Mouse (Mus musculus): ENCODE measurements around the gene Tst. TPM values are rescaled to one million over a fixed set of nuclear protein-coding genes. Genes with fewer than 3 reads are reported as not detected.

Tst gene
- polyA plus RNA-seq, 1 experiment from 2014 or later: 20.3 TPM

DNA sequence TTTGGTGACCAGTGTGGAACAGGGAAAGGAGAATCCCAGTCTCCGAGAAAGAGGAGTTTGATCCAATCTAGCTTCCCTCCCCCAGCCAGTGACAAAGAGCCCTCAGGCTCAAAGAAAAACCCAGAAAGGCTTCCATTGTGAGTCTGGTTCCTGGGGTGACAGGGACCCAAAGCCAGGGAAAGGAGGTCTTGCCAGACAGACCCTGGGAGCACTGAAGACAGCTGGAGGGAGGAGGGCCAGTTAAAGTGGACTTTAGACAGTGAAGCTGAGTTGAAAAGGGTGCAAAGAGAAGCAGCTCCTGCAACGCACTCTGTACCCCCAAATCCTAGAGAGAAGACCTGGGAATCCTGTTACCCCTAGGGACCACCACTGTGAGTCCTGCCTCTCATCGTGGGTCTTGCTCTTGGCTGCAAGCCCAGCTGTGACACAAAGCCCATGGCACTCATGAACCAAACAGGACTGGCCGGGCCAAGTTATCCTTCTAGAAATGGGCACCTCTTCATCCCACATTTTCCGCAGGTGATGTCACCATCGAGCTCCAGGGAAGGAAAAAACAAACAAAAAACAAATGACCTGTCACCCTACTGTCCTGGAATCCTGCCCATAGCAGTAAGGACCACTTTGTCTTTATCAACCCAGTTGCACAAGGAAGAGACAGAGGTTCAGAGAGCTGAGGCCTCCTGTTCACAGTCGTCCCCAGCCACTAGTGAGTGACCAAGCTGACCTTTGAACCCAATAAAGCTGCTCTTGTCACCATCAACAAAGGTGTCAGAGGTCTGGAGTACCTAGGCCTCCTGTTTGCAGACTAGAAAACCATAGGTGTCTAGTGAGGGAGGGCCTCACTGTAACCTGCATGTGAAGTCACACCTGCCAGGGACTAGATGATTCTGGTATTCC, 21.2 kb downstream of the Tst start:
- Histone ChIP-seq H3K4me2 (ENCODE audit: low read depth, low read length) (no peak overlapping the region), H3K27me3 (ENCODE audit: control insufficient read depth, insufficient read depth, low read length) (no peaks in the 10 kb centered on the region), H3K36me3 (ENCODE audit: control insufficient read depth, insufficient read depth, low read length) (no peaks in the 10 kb centered on the region), H3K4me3 (ENCODE audit: low read depth, low read length) (no peak overlapping the region), H3K4me1 (ENCODE audit: control insufficient read depth, insufficient read depth, low read length) (no peaks in the 10 kb centered on the region), H3K9ac (replicated peaks; ENCODE audit: low read depth, low read length) (no peak overlapping the region), H3K27ac (ENCODE audit: low read depth, low read length) (peak overlapping the region; percentile 16), H3K9me3 (ENCODE audit: control insufficient read depth, low read length) (no peaks in the 10 kb centered on the region)
- WGBS: 69% methylated on average over 7 of the region's 7 CpGs
- peak; percentile 24; the same call in 1 of the 2 replicates for ATAC-seq (ENCODE audit: low read depth)

DNA sequence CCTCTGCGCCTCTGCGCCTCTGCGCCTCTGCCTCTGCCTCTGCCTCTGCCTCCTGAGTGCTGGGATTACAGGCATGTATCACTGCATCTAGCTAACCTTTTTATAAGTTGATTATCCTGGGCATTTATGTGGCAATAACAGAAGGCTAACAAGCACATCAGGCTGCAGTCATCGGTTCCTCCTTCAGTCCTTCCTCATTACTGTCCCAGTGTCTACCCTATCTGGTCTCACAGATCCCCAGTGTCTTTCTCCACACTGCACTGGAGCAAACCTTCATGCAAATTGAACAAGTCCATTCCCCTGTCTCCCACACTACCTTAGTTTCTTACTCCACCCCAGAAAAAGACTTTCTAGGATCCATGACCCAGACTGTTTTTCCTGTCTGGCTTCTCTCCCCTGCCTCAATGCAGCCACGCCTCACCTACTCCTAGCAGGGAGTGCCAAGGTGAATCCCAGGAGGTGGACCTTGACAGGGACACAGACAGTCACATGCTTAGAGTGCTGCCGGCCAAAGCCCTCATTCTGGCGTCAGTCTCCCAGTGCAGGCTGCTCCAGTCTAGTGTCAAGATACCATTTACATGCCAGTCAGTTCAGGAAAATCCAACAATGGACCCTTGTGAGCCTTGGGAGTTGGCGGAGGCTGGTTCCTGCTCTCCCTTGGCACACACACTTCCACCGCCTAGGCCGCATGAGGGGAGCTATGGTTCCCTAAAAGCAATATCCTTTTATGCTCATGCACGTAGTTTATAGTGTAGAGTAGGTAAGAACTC, 22.1 kb downstream of the Tst start:
- 77% methylated on average over 11 of the region's 11 CpGs for WGBS
- peak; percentile 60; the same call in 1 of the 2 replicates for ATAC-seq (ENCODE audit: low read depth)

DNA sequence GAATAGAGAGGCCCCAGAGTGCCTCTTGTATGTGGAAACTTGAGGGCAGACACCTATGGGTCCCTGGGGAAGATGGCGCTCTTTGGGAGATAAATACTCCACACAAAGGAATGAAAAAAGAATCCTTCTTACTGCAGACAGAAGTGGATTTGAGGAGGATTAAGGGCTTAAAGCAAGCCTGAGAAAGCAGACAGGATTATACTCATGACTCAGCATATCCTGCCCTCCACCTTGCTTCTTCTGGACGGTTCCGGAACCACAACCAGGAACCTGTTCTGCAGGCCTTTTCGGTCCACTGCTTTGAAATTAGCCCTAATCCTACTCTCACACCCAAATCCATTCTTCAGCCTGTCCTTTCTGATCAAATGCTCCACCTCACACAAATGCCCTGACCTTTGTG, 23.6 kb downstream of the Tst start:
- 90% methylated on average over 4 of the region's 4 CpGs for WGBS
- no peaks in the 10 kb centered on the region for H3K4me1 ChIP-seq (ENCODE audit: control insufficient read depth, insufficient read depth, low read length)
- no peak for ATAC-seq (ENCODE audit: low read depth)
- no peak overlapping the region for H3K27ac ChIP-seq (ENCODE audit: low read depth, low read length)
- no peak overlapping the region for H3K9ac ChIP-seq (replicated peaks; ENCODE audit: low read depth, low read length)
- no peak overlapping the region for H3K4me2 ChIP-seq (ENCODE audit: low read depth, low read length)
- no peaks in the 10 kb centered on the region for H3K27me3 ChIP-seq (ENCODE audit: control insufficient read depth, insufficient read depth, low read length)
- no peaks in the 10 kb centered on the region for H3K36me3 ChIP-seq (ENCODE audit: control insufficient read depth, insufficient read depth, low read length)
- no peak overlapping the region for H3K4me3 ChIP-seq (ENCODE audit: low read depth, low read length)
- H3K9me3 ChIP-seq (ENCODE audit: control insufficient read depth, low read length): no peaks in the 10 kb centered on the region

More for the DNA sequence above, 22.1 kb downstream of the Tst start:
- Histone ChIP-seq H3K9me3 (ENCODE audit: control insufficient read depth, low read length) (no peaks in the 10 kb centered on the region), H3K4me2 (ENCODE audit: low read depth, low read length) (no peak overlapping the region), H3K27ac (ENCODE audit: low read depth, low read length) (peak overlapping the region; percentile 16), H3K36me3 (ENCODE audit: control insufficient read depth, insufficient read depth, low read length) (no peaks in the 10 kb centered on the region), H3K27me3 (ENCODE audit: control insufficient read depth, insufficient read depth, low read length) (no peaks in the 10 kb centered on the region), H3K9ac (replicated peaks; ENCODE audit: low read depth, low read length) (no peak overlapping the region), H3K4me1 (ENCODE audit: control insufficient read depth, insufficient read depth, low read length) (no peaks in the 10 kb centered on the region), H3K4me3 (ENCODE audit: low read depth, low read length) (no peak overlapping the region)

DNA sequence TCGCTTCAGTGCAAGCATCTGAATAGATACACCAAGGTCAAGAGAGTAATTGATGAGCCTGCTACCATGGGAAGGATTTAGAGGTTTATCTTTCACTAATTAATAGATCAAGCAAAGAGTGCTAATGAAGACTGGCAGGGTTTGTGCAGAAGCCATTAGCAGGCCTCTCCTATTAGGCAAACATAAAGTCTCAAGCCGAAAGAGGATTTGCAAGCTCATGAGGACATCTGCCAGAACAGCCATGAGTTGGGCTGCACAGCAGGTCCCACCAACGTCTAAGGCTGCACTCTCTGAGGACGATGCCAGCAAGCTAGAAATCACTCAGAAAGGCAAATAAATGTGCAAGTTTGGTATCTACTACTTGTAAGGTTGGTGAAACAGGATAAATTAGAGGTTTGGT, 25.0 kb downstream of the Tst start:
- Histone ChIP-seq H3K4me2 (ENCODE audit: low read depth, low read length) (no peak overlapping the region), H3K36me3 (ENCODE audit: control insufficient read depth, insufficient read depth, low read length) (no peaks in the 10 kb centered on the region), H3K4me3 (ENCODE audit: low read depth, low read length) (no peak overlapping the region), H3K4me1 (ENCODE audit: control insufficient read depth, insufficient read depth, low read length) (no peaks in the 10 kb centered on the region), H3K27ac (ENCODE audit: low read depth, low read length) (no peak overlapping the region), H3K9ac (replicated peaks; ENCODE audit: low read depth, low read length) (no peak overlapping the region), H3K9me3 (ENCODE audit: control insufficient read depth, low read length) (no peaks in the 10 kb centered on the region), H3K27me3 (ENCODE audit: control insufficient read depth, insufficient read depth, low read length) (no peaks in the 10 kb centered on the region)
- ATAC-seq (ENCODE audit: low read depth): no peak
- WGBS: 67% methylated on average over 4 of the region's 4 CpGs

GRCm38 (mm10) chr15:78380208-78380607, 25.5 kb downstream of the Tst start:
- Histone ChIP-seq H3K4me2 (ENCODE audit: low read depth, low read length) (no peak overlapping the region), H3K27ac (ENCODE audit: low read depth, low read length) (no peak overlapping the region), H3K9ac (replicated peaks; ENCODE audit: low read depth, low read length) (no peak overlapping the region), H3K4me1 (ENCODE audit: control insufficient read depth, insufficient read depth, low read length) (no peaks in the 10 kb centered on the region), H3K4me3 (ENCODE audit: low read depth, low read length) (no peak overlapping the region), H3K36me3 (ENCODE audit: control insufficient read depth, insufficient read depth, low read length) (no peaks in the 10 kb centered on the region), H3K9me3 (ENCODE audit: control insufficient read depth, low read length) (no peaks in the 10 kb centered on the region), H3K27me3 (ENCODE audit: control insufficient read depth, insufficient read depth, low read length) (no peaks in the 10 kb centered on the region)
- WGBS: 83% methylated on average over 2 of the region's 2 CpGs
- no peak for ATAC-seq (ENCODE audit: low read depth)

GRCm38 (mm10) chr15:78378556-78378955, 27.2 kb downstream of the Tst start:
- no peak overlapping the region for H3K27ac ChIP-seq (ENCODE audit: low read depth, low read length)
- ATAC-seq (ENCODE audit: low read depth): no peak
- H3K9me3 ChIP-seq (ENCODE audit: control insufficient read depth, low read length): no peaks in the 10 kb centered on the region
- no peaks in the 10 kb centered on the region for H3K36me3 ChIP-seq (ENCODE audit: control insufficient read depth, insufficient read depth, low read length)
- no peaks in the 10 kb centered on the region for H3K4me1 ChIP-seq (ENCODE audit: control insufficient read depth, insufficient read depth, low read length)
- no peak overlapping the region for H3K4me3 ChIP-seq (ENCODE audit: low read depth, low read length)
- WGBS: 81% methylated on average over 10 of the region's 10 CpGs
- no peaks in the 10 kb centered on the region for H3K27me3 ChIP-seq (ENCODE audit: control insufficient read depth, insufficient read depth, low read length)
- H3K9ac ChIP-seq (replicated peaks; ENCODE audit: low read depth, low read length): no peak overlapping the region
- no peak overlapping the region for H3K4me2 ChIP-seq (ENCODE audit: low read depth, low read length)

DNA sequence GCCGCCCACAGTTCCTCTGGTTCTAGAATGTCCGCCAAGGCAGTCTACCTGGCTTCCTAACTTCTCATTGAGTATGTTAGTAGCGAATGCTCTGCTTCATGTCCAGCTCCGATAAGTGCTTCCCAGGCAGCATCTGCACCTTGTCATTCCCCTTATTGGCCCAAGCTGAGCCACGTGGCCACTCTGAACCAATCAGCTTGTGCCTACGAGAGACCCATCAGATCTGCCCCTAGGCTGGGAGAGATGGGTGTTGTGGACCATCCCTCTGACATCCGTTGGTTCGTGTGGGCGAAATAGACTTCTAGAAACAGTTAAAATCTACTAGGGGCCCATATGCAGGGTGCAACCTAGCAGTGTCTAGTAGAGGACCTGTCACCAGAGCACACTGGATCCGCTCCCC, 27.8 kb downstream of the Tst start:
- Histone ChIP-seq H3K4me1 (ENCODE audit: control insufficient read depth, insufficient read depth, low read length) (no peaks in the 10 kb centered on the region), H3K9me3 (ENCODE audit: control insufficient read depth, low read length) (no peaks in the 10 kb centered on the region), H3K27me3 (ENCODE audit: control insufficient read depth, insufficient read depth, low read length) (no peaks in the 10 kb centered on the region), H3K9ac (replicated peaks; ENCODE audit: low read depth, low read length) (no peak overlapping the region), H3K4me2 (ENCODE audit: low read depth, low read length) (no peak overlapping the region), H3K36me3 (ENCODE audit: control insufficient read depth, insufficient read depth, low read length) (no peaks in the 10 kb centered on the region), H3K27ac (ENCODE audit: low read depth, low read length) (no peak overlapping the region), H3K4me3 (ENCODE audit: low read depth, low read length) (no peak overlapping the region)
- WGBS: 87% methylated on average over 10 of the region's 10 CpGs
- no peak for ATAC-seq (ENCODE audit: low read depth)

DNA sequence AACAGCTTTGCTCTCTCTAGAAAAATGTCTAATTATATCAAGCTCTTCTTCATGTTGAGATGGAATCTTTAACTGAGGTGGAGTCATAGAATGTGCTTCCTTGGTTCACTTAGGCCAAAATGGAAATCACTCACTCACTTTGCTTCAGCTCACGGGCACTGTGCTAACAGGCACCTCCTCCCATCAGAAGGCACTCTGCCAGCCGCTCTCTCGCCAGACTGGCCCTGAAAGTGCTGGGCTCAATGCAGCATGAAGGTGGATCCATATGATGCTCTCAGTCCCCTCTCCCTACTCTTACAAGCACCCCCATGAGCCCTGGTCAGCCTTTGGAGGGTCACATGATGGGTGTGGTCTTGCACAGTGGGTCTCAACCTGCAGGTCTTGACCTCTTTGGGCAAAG, 31.5 kb downstream of the Tst start:
- Histone ChIP-seq H3K4me2 (ENCODE audit: low read depth, low read length) (no peak overlapping the region), H3K9ac (replicated peaks; ENCODE audit: low read depth, low read length) (no peak overlapping the region), H3K9me3 (ENCODE audit: control insufficient read depth, low read length) (no peaks in the 10 kb centered on the region), H3K4me1 (ENCODE audit: control insufficient read depth, insufficient read depth, low read length) (no peaks in the 10 kb centered on the region), H3K4me3 (ENCODE audit: low read depth, low read length) (no peak overlapping the region), H3K27me3 (ENCODE audit: control insufficient read depth, insufficient read depth, low read length) (no peaks in the 10 kb centered on the region), H3K36me3 (ENCODE audit: control insufficient read depth, insufficient read depth, low read length) (no peaks in the 10 kb centered on the region), H3K27ac (ENCODE audit: low read depth, low read length) (no peak overlapping the region)
- WGBS: 70% methylated on average over 3 of the region's 3 CpGs
- ATAC-seq (ENCODE audit: low read depth): no peak

DNA sequence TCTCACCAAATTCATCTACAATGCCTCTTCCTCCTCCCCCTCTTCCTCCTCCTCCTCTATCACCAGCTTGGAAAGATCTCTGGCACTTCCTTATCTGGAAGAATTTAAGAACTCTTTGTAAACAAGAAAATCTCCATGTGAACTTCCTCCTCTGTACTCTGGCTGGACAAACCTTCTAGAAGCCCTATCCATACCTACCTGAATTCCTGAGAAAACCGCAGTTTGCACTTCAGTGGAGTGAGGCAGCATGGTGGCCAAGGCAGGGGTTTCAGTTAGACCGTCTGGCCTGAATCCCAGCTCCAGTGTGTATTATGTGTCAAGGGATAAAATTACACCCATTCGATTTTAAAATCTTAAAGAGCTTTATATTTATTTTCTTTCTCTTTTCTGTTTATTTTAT, 32.9 kb downstream of the Tst start:
- Histone ChIP-seq H3K4me3 (ENCODE audit: low read depth, low read length) (no peak overlapping the region), H3K9ac (replicated peaks; ENCODE audit: low read depth, low read length) (no peak overlapping the region)
- no peak for ATAC-seq (ENCODE audit: low read depth)

More for the DNA sequence above, 32.9 kb downstream of the Tst start:
- Histone ChIP-seq H3K27me3 (ENCODE audit: control insufficient read depth, insufficient read depth, low read length) (no peaks in the 10 kb centered on the region), H3K27ac (ENCODE audit: low read depth, low read length) (no peak overlapping the region), H3K36me3 (ENCODE audit: control insufficient read depth, insufficient read depth, low read length) (no peaks in the 10 kb centered on the region), H3K4me1 (ENCODE audit: control insufficient read depth, insufficient read depth, low read length) (no peaks in the 10 kb centered on the region), H3K4me2 (ENCODE audit: low read depth, low read length) (no peak overlapping the region), H3K9me3 (ENCODE audit: control insufficient read depth, low read length) (no peaks in the 10 kb centered on the region)
- 81% methylated on average over 3 of the region's 3 CpGs for WGBS
